Mouse (Mus musculus) liver, adult 2 months (tissue): ENCODE results near the gene Lama2. TPM values are rescaled to one million over a fixed set of nuclear protein-coding genes. Genes with fewer than 3 reads are reported as not detected.

Source experiments
- DNase-seq: peaks from one replicate; pipeline ENCODE4 v3.0.0-alpha.2; 2011; ENCODE audit warnings: low read depth, low spot score; ENCODE audit errors: extremely low read depth
- H3K27ac ChIP-seq: fragments of 200-500 bp; replicated peaks from 2 replicates; pipeline ENCODE4 v1.5.1; 2012; ENCODE audit warnings: low read depth, mild to moderate bottlenecking, control low read depth, inconsistent platforms, low read length; ENCODE audit not compliant: insufficient read depth
- H3K27me3 ChIP-seq: fragments of 200-500 bp; 2 replicates; pipeline ENCODE4 v1.6.1; 2012; ENCODE audit warnings: mild to moderate bottlenecking, moderate library complexity, low read length, inconsistent platforms; ENCODE audit not compliant: control insufficient read depth, insufficient read depth
- H3K36me3 ChIP-seq: fragments of 200-500 bp; 2 replicates; pipeline ENCODE4 v1.6.1; 2012; ENCODE audit warnings: low read length, inconsistent platforms; ENCODE audit not compliant: control insufficient read depth, insufficient read depth
- H3K4me1 ChIP-seq: fragments of 200-500 bp; 2 replicates; pipeline ENCODE4 v1.6.1; 2011; ENCODE audit warnings: low read length; ENCODE audit not compliant: control insufficient read depth, insufficient read depth
- H3K4me3 ChIP-seq: fragments of 200-500 bp; 2 replicates; pipeline ENCODE4 v1.5.1; 2011; ENCODE audit warnings: low read depth, mild to moderate bottlenecking, control low read depth, low read length, moderate library complexity; ENCODE audit not compliant: insufficient read depth
- H3K79me2 ChIP-seq: fragments of 200-500 bp; 2 replicates; pipeline ENCODE4 v1.6.1; 2012; ENCODE audit warnings: inconsistent platforms, mild to moderate bottlenecking, low read length, moderate library complexity; ENCODE audit not compliant: control insufficient read depth, insufficient read depth
- H3K9ac ChIP-seq: fragments of 200-500 bp; 2 replicates; pipeline ENCODE4 v1.6.1; 2012; ENCODE audit warnings: low read depth, mild to moderate bottlenecking, control low read depth, inconsistent platforms, low read length
- CTCF ChIP-seq: fragments of 200-500 bp; IDR thresholded peaks from 2 replicates; pipeline ENCODE4 v1.5.1; 2011; ENCODE audit warnings: low read depth, low read length, control low read depth
- POLR2A ChIP-seq: fragments of 200-500 bp; IDR thresholded peaks from 2 replicates; pipeline ENCODE4 v1.6.1; 2011; ENCODE audit warnings: low read length, control low read depth; ENCODE audit not compliant: insufficient read depth; ENCODE audit errors: extremely low read depth
- WGBS: fragments of 180-500 bp; shearing (Covaris S2); methylation state at CpG from one replicate; pipeline ENCODE4 v1.1.7; 2018; 5-methylcytosine and 5-hydroxymethylcytosine counted together
- polyA plus RNA-seq: library from polyadenylated mRNA; depleted of rRNA; stranded (reverse); fragments of >200 nt; gene quantifications from 2 replicates; pipeline ENCODE4 v1.2.3, GENCODE M21; 2012
- total RNA-seq: library from RNA; depleted of rRNA; stranded (reverse); fragments of >200 nt; gene quantifications from 2 replicates; pipeline ENCODE4 v1.2.3, GENCODE M21; 2014

Gene Lama2
- total and polyA plus RNA-seq, 2 experiments: 1.1 to 1.9 TPM

DNA sequence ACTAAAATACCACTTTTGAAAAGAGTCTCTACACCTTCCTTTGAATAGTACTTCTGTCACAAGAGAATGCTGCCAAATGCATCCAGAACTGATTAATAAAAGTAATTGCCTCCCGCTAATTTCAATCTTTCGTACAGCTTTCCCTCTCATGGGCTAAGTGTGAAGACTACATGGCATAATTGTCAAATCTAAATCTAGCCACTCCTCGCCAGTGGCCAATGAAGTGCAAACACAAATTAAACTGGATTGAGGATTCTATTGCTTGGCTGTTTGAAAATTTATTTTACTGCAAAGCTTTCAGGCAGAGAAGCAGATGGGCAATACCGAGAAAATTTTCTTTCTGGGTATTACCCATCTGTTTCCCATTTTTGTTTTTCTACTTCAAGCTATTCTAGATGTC is 11.4 kb upstream of the Lama2 start:
- WGBS: 87% methylated on average over 4 of the region's 4 CpGs
- Histone ChIP-seq H3K27me3 (no peaks in the 10 kb centered on the region), H3K36me3 (no peaks in the 10 kb centered on the region), H3K27ac (no peak overlapping the region), H3K79me2 (no peaks in the 10 kb centered on the region), H3K4me1 (no peaks in the 10 kb centered on the region), H3K4me3 (no peak overlapping the region), H3K9ac (no peak overlapping the region)
- no peak for DNase-seq
- TF ChIP-seq POLR2A: no peak
- TF ChIP-seq CTCF: no peak

DNA sequence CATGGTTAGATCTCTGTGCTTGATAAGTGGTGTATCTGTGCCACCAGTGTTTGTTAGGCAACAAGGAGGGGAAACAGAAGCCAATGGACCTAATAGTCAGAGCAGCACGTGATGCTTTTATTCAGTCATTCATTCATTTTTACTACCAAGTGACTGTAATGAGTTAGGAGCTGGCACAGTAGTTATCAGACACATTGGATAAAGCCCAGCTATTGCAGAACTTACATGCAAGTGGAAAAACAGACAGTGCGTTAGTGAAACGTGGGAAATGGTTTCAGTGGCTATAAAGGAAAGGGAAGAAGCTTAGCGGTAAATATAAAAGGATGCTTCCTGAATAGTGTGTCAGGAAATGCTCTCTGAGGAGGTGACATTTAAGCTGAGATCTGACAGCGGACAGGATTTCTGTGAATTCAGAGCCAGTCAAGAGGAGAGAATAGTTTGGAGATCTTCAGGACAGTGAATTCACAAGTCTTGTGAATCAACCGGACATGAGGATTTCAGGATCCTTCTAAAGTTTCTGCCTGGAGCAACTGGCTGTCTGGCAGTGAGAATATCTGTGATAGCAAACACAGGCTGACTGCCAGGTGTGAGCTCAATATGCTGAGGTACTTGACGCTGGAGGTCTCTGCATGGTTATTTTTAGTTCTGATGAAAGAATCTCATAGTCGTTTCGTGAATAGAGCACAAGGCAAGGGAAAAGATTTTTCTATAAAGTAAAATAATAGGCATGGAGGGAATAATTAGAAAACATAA is 2.3 kb upstream of the Lama2 start:
- no peaks in the 10 kb centered on the region for H3K79me2 ChIP-seq
- WGBS: 77% methylated on average over 9 of the region's 9 CpGs
- H3K4me3 ChIP-seq: no peak overlapping the region
- H3K9ac ChIP-seq: no peak overlapping the region
- TF ChIP-seq POLR2A (no peak), CTCF (no peak)
- H3K27me3 ChIP-seq: no peaks in the 10 kb centered on the region
- no peak for DNase-seq
- H3K4me1 ChIP-seq: no peaks in the 10 kb centered on the region
- H3K36me3 ChIP-seq: no peaks in the 10 kb centered on the region
- H3K27ac ChIP-seq: no peak overlapping the region

GRCm38 (mm10) chr10:27617522-27618020 is 2.0 kb downstream of the Lama2 start:
- DNase-seq: no peak
- Histone ChIP-seq H3K27me3 (no peaks in the 10 kb centered on the region), H3K9ac (no peak overlapping the region), H3K36me3 (no peaks in the 10 kb centered on the region), H3K27ac (no peak overlapping the region), H3K4me3 (no peak overlapping the region), H3K4me1 (no peaks in the 10 kb centered on the region), H3K79me2 (no peaks in the 10 kb centered on the region)
- WGBS: 85% methylated on average over 4 of the region's 4 CpGs
- TF ChIP-seq POLR2A: no peak
- TF ChIP-seq CTCF: no peak

DNA sequence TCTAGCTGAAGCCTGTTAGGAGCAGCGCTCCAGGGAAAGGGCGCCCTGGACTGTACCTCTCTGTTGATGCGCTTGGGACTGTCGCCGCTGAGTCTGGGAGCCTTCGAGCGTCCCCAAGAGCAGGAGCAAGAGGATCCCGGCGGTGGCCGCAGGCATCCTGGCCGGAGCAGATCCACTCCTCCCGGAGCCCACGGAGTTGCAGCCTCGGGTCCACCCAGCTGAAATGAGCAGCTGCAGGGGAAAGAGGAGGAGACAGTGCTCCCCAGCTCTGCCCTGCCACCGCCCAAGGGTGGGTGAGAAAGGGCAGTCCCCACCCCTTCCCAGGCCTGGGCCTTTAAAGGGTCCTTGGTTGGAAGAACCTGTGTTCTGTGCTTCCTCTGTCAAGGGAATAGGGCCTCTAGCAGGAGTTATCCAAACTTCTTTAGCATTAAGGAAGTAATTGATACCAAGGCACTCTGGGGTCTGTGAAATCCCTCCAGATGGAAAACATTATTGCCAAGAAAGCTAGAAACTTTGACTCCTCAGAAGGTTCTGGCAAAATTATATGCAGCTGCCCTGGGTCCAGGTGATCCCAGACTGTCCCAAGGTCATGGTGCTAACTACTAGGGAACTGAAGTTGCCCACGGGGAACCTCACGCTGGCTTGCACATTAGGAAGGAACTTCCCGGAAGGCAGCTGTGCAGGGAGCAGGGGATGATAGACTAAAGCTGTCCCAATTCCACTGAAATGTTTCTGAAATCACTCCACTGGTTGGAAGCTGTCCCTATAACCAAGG is 2.7 kb downstream of the Lama2 start:
- H3K27me3 ChIP-seq: no peaks in the 10 kb centered on the region
- no peak overlapping the region for H3K27ac ChIP-seq
- whole genome bisulfite sequencing: 16% methylated on average over 18 of the region's 18 CpGs
- H3K79me2 ChIP-seq: no peaks in the 10 kb centered on the region
- no peaks in the 10 kb centered on the region for H3K4me1 ChIP-seq
- no peak overlapping the region for H3K9ac ChIP-seq
- H3K4me3 ChIP-seq: peak overlapping the region; percentile 42; the same call in 1 of the 2 replicates
- no peak for DNase-seq
- TF ChIP-seq CTCF: no peak
- no peak for TF ChIP-seq POLR2A
- no peaks in the 10 kb centered on the region for H3K36me3 ChIP-seq

DNA sequence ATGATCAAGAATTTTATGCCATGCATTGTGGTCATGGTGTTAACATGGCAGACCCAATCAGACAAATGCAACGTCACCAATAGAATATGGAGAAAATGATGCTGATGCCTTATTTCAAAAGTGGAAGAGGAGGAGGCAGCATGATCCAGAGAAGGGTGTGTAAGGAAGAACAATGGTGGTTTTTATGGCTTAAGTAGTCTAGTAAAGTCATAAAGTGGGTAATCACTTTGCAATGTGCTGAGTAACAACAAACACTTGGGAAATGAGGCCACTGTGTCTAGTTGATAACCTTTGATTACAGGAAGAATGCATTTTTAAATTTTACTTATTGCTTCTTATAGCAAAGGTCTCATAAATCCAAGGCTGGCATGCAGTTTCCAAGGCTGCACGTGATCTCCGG is 23.9 kb downstream of the Lama2 start:
- no peak for DNase-seq
- Histone ChIP-seq H3K79me2 (no peaks in the 10 kb centered on the region), H3K27ac (no peak overlapping the region), H3K4me1 (no peaks in the 10 kb centered on the region), H3K27me3 (no peaks in the 10 kb centered on the region), H3K36me3 (no peaks in the 10 kb centered on the region), H3K4me3 (no peak overlapping the region), H3K9ac (no peak overlapping the region)
- WGBS: 89% methylated on average over 3 of the region's 3 CpGs
- no peak for TF ChIP-seq CTCF

DNA sequence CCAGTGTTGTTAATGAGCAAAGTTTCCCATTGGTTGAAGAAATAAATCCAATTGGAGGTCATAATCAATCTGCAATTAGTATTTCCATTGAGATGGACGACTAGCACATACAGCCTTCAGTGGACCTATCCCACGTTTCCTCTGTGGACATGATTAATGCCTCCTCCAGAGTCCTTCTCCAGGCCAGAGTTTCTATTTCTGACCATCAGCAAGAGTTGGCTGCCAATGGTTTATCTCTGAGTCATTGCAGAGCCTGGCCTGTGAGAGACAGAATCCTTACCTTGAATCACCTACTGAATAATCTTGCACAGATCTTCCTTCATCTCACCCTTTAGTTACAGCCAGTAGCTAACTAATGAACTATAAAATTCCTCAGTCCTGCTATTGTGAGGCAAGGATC is 86.3 kb downstream of the Lama2 start:
- Histone ChIP-seq H3K79me2 (no peaks in the 10 kb centered on the region), H3K27ac (no peak overlapping the region), H3K27me3 (no peaks in the 10 kb centered on the region), H3K36me3 (no peaks in the 10 kb centered on the region), H3K9ac (no peak overlapping the region), H3K4me1 (no peaks in the 10 kb centered on the region), H3K4me3 (no peak overlapping the region)
- 53% methylated on average over 2 of the region's 2 CpGs for WGBS
- TF ChIP-seq CTCF (no peak), POLR2A (no peak)
- no peak for DNase-seq
